Mouse (Mus musculus): ENCODE data around the gene Osbp2. TPM values are rescaled to one million over a fixed set of nuclear protein-coding genes. Genes with fewer than 3 reads are reported as not detected.

Osbp2 gene
- total RNA-seq, 2 experiments from 2014 or later = 72.7 to 75.4 TPM

GRCm38 (mm10) chr11:3864343-3864742 is 640 bp upstream of the Osbp2 start:
- DNase-seq (ENCODE audit: low spot score in 2 of 2) = no peak

- no peak for DNase-seq (ENCODE audit: low spot score in 2 of 2)
Observed at GRCm38 (mm10) chr11:3862661-3863453, 846 bp downstream of the Osbp2 start.

- no peak for DNase-seq (ENCODE audit: low spot score in 2 of 2)
Observed at GRCm38 (mm10) chr11:3860361-3860760, 3.3 kb downstream of the Osbp2 start.

- no peak for DNase-seq (ENCODE audit: low spot score in 2 of 2)
Observed at GRCm38 (mm10) chr11:3859778-3860177, 3.9 kb downstream of the Osbp2 start.

- no peak for DNase-seq (ENCODE audit: low spot score in 2 of 2)
Observed at GRCm38 (mm10) chr11:3857902-3858301, 5.8 kb downstream of the Osbp2 start.

- DNase-seq (ENCODE audit: low spot score in 2 of 2) = peak in 1 of 2 experiments; percentile 69
Observed at GRCm38 (mm10) chr11:3855846-3856245, 7.9 kb downstream of the Osbp2 start.

- no peak for DNase-seq (ENCODE audit: low spot score in 2 of 2)
Observed at GRCm38 (mm10) chr11:3854156-3854555, 9.5 kb downstream of the Osbp2 start.

- DNase-seq (ENCODE audit: low spot score in 2 of 2) = peak; percentile 87 to 95
Observed at GRCm38 (mm10) chr11:3853481-3854034, 10.1 kb downstream of the Osbp2 start.

- no peak for DNase-seq (ENCODE audit: low spot score in 2 of 2)
Observed at GRCm38 (mm10) chr11:3853031-3853430, 10.7 kb downstream of the Osbp2 start.

- DNase-seq (ENCODE audit: low spot score in 2 of 2) = peak in 1 of 2 experiments; percentile 60
Observed at GRCm38 (mm10) chr11:3851872-3852271, 11.8 kb downstream of the Osbp2 start.

- no peak for DNase-seq (ENCODE audit: low spot score in 2 of 2)
Observed at GRCm38 (mm10) chr11:3850746-3851277, 12.9 kb downstream of the Osbp2 start.

GRCm38 (mm10) chr11:3850315-3850614 is 13.4 kb downstream of the Osbp2 start:
- DNase-seq (ENCODE audit: low spot score in 2 of 2) = peak in 1 of 2 experiments; percentile 75

GRCm38 (mm10) chr11:3849469-3850314 is 14.0 kb downstream of the Osbp2 start:
- no peak for DNase-seq (ENCODE audit: low spot score in 2 of 2)

GRCm38 (mm10) chr11:3846351-3846750 is 17.4 kb downstream of the Osbp2 start:
- no peak for DNase-seq (ENCODE audit: low spot score in 2 of 2)

GRCm38 (mm10) chr11:3843943-3844734 is 19.6 kb downstream of the Osbp2 start:
- DNase-seq (ENCODE audit: low spot score in 2 of 2) = no peak

- DNase-seq (ENCODE audit: low spot score in 2 of 2) = no peak
Observed at GRCm38 (mm10) chr11:3835271-3835670, 28.4 kb downstream of the Osbp2 start.

- DNase-seq (ENCODE audit: low spot score in 2 of 2) = no peak
Observed at GRCm38 (mm10) chr11:3834421-3835098, 29.1 kb downstream of the Osbp2 start.

GRCm38 (mm10) chr11:3833544-3834420 is 29.9 kb downstream of the Osbp2 start:
- DNase-seq (ENCODE audit: low spot score in 2 of 2) = no peak

GRCm38 (mm10) chr11:3832193-3832901 is 31.4 kb downstream of the Osbp2 start:
- peak in 1 of 2 experiments; percentile 70 for DNase-seq (ENCODE audit: low spot score in 2 of 2)
